Mouse (Mus musculus): ENCODE measurements around the gene Gm5741. TPM values are rescaled to one million over a fixed set of nuclear protein-coding genes. Genes with fewer than 3 reads are reported as not detected.

Gm5741 gene
- total RNA-seq, 1 experiment: not detected

GRCm38 (mm10) chr8:85036381-85036717, 31.4 kb downstream of the Gm5741 start:
- Histone ChIP-seq H3K9ac (ENCODE audit: insufficient read depth, low read depth, low read length, poor library complexity, severe bottlenecking) (peak overlapping the region; percentile 99), H3K4me1 (ENCODE audit: control insufficient read depth in 2 of 2, insufficient read depth in 2 of 2, low read length in 2 of 2, poor library complexity in 1 of 2) (peaks cover 0 to 9% of the 10 kb centered on the region in 2 experiments; a peak in 2 of 4 replicates), H3K27ac (ENCODE audit: insufficient read depth, low read depth, low read length, poor library complexity, severe bottlenecking) (peak overlapping the region; percentile 90), H3K9me3 (ENCODE audit: control insufficient read depth, insufficient read depth, low read depth, low read length) (no peaks in the 10 kb centered on the region), H3K36me3 (ENCODE audit: control insufficient read depth, insufficient read depth, low read length, poor library complexity, severe bottlenecking) (peaks cover 22% of the 10 kb centered on the region), H3K4me3 (ENCODE audit: insufficient read depth in 1 of 2, low read depth in 1 of 2, low read length in 2 of 2, poor library complexity in 1 of 2, severe bottlenecking in 1 of 2) (peak overlapping the region; percentile 77 to 96)
- in situ Hi-C loops (cut with MboI; ENCODE audit: low sequenced_read_pairs in 2 of 2, unreplicated experiment in 2 of 2): no loop called here
- DNase-seq (ENCODE audit: low read depth, low spot score): no peak
- no peak for TF ChIP-seq MAFK (IDR thresholded peaks at IDR 0.05; ENCODE audit: insufficient read depth, low read depth, low read length)
- TF ChIP-seq CHD2 (IDR thresholded peaks at IDR 0.05; ENCODE audit: low read depth, low read length): no peak
- TF ChIP-seq HCFC1 (IDR thresholded peaks at IDR 0.05; ENCODE audit: borderline replicate concordance, insufficient read depth, low read length): no peak
- TF ChIP-seq ZC3H11A (IDR thresholded peaks at IDR 0.05; ENCODE audit: borderline replicate concordance, low read depth, low read length): no peak
- TF ChIP-seq ZNF384 (IDR thresholded peaks at IDR 0.05; ENCODE audit: low read depth, low read length): no peak

- in situ Hi-C loops (cut with MboI; ENCODE audit: low sequenced_read_pairs in 2 of 2, unreplicated experiment in 2 of 2): no loop called here
- peak overlapping the region; percentile 77 to 96 for H3K4me3 ChIP-seq (ENCODE audit: insufficient read depth in 1 of 2, low read depth in 1 of 2, low read length in 2 of 2, poor library complexity in 1 of 2, severe bottlenecking in 1 of 2)
- H3K9ac ChIP-seq (ENCODE audit: insufficient read depth, low read depth, low read length, poor library complexity, severe bottlenecking): peak overlapping the region; percentile 99
- peaks cover 19% of the 10 kb centered on the region for H3K36me3 ChIP-seq (ENCODE audit: control insufficient read depth, insufficient read depth, low read length, poor library complexity, severe bottlenecking)
- H3K27ac ChIP-seq (ENCODE audit: insufficient read depth, low read depth, low read length, poor library complexity, severe bottlenecking): peak overlapping the region; percentile 90
- TF ChIP-seq CHD2 (IDR thresholded peaks at IDR 0.05; ENCODE audit: low read depth, low read length) (no peak), HCFC1 (IDR thresholded peaks at IDR 0.05; ENCODE audit: borderline replicate concordance, insufficient read depth, low read length) (no peak), MAFK (IDR thresholded peaks at IDR 0.05; ENCODE audit: insufficient read depth, low read depth, low read length) (no peak), ZNF384 (IDR thresholded peaks at IDR 0.05; ENCODE audit: low read depth, low read length) (no peak), ZC3H11A (IDR thresholded peaks at IDR 0.05; ENCODE audit: borderline replicate concordance, low read depth, low read length) (no peak)
- H3K4me1 ChIP-seq (ENCODE audit: control insufficient read depth in 2 of 2, insufficient read depth in 2 of 2, low read length in 2 of 2, poor library complexity in 1 of 2): peaks cover 0 to 9% of the 10 kb centered on the region in 2 experiments; a peak in 2 of 4 replicates
- no peak for DNase-seq (ENCODE audit: low read depth, low spot score)
- no peaks in the 10 kb centered on the region for H3K9me3 ChIP-seq (ENCODE audit: control insufficient read depth, insufficient read depth, low read depth, low read length)
Observed at GRCm38 (mm10) chr8:85035728-85036310, 32.0 kb downstream of the Gm5741 start.

- H3K4me3 ChIP-seq (ENCODE audit: insufficient read depth in 1 of 2, low read depth in 1 of 2, low read length in 2 of 2, poor library complexity in 1 of 2, severe bottlenecking in 1 of 2): peak overlapping the region; percentile 77 to 96
- peaks cover 0 to 6% of the 10 kb centered on the region in 2 experiments; a peak in 2 of 4 replicates for H3K4me1 ChIP-seq (ENCODE audit: control insufficient read depth in 2 of 2, insufficient read depth in 2 of 2, low read length in 2 of 2, poor library complexity in 1 of 2)
- in situ Hi-C loops (cut with MboI; ENCODE audit: low sequenced_read_pairs in 2 of 2, unreplicated experiment in 2 of 2): no loop called here
- peaks cover 17% of the 10 kb centered on the region for H3K36me3 ChIP-seq (ENCODE audit: control insufficient read depth, insufficient read depth, low read length, poor library complexity, severe bottlenecking)
- TF ChIP-seq MAFK (IDR thresholded peaks at IDR 0.05; ENCODE audit: insufficient read depth, low read depth, low read length): peak; percentile 85
- no peak for TF ChIP-seq ZNF384 (IDR thresholded peaks at IDR 0.05; ENCODE audit: low read depth, low read length)
- no peak for TF ChIP-seq CHD2 (IDR thresholded peaks at IDR 0.05; ENCODE audit: low read depth, low read length)
- no peaks in the 10 kb centered on the region for H3K9me3 ChIP-seq (ENCODE audit: control insufficient read depth, insufficient read depth, low read depth, low read length)
- DNase-seq (ENCODE audit: low read depth, low spot score): no peak
- peak overlapping the region; percentile 90 for H3K27ac ChIP-seq (ENCODE audit: insufficient read depth, low read depth, low read length, poor library complexity, severe bottlenecking)
- peak overlapping the region; percentile 99 for H3K9ac ChIP-seq (ENCODE audit: insufficient read depth, low read depth, low read length, poor library complexity, severe bottlenecking)
Observed at GRCm38 (mm10) chr8:85035165-85035727, 32.5 kb downstream of the Gm5741 start.

- no peaks in the 10 kb centered on the region for H3K9me3 ChIP-seq (ENCODE audit: control insufficient read depth, insufficient read depth, low read depth, low read length)
- H3K27ac ChIP-seq (ENCODE audit: insufficient read depth, low read depth, low read length, poor library complexity, severe bottlenecking): no peak overlapping the region; the same call in 1 of the 2 replicates
- H3K4me3 ChIP-seq (ENCODE audit: insufficient read depth in 1 of 2, low read depth in 1 of 2, low read length in 2 of 2, poor library complexity in 1 of 2, severe bottlenecking in 1 of 2): peak overlapping the region; percentile 77 to 96
- peak; percentile 87 for DNase-seq (ENCODE audit: low read depth, low spot score)
- H3K9ac ChIP-seq (ENCODE audit: insufficient read depth, low read depth, low read length, poor library complexity, severe bottlenecking): peak overlapping the region; percentile 99; the same call in 1 of the 2 replicates
- H3K36me3 ChIP-seq (ENCODE audit: control insufficient read depth, insufficient read depth, low read length, poor library complexity, severe bottlenecking): peaks cover 17% of the 10 kb centered on the region
- in situ Hi-C loops (cut with MboI; ENCODE audit: low sequenced_read_pairs in 2 of 2, unreplicated experiment in 2 of 2): no loop called here
- TF ChIP-seq ZC3H11A (IDR thresholded peaks at IDR 0.05; ENCODE audit: borderline replicate concordance, low read depth, low read length): no peak
- TF ChIP-seq CHD2 (IDR thresholded peaks at IDR 0.05; ENCODE audit: low read depth, low read length): no peak
- TF ChIP-seq MAFK (IDR thresholded peaks at IDR 0.05; ENCODE audit: insufficient read depth, low read depth, low read length): no peak
- peak; percentile 89 for TF ChIP-seq HCFC1 (IDR thresholded peaks at IDR 0.05; ENCODE audit: borderline replicate concordance, insufficient read depth, low read length)
- peaks cover 0 to 4% of the 10 kb centered on the region in 2 experiments; a peak in 2 of 4 replicates for H3K4me1 ChIP-seq (ENCODE audit: control insufficient read depth in 2 of 2, insufficient read depth in 2 of 2, low read length in 2 of 2, poor library complexity in 1 of 2)
Observed at GRCm38 (mm10) chr8:85034764-85035163, 33.0 kb downstream of the Gm5741 start.

All from ES-E14 (cell line).